Mouse (Mus musculus): ENCODE measurements at regions not wholly inside any gene's neighbourhood (a gene's known extent, or its start where the extent isn't known, plus 50 kb on each side); places are given as distances from the start of the nearest gene placed in this dataset.

- TF ChIP-seq CTCF (IDR thresholded peaks at IDR 0.05; ENCODE audit: borderline replicate concordance, insufficient read depth, low read depth, low read length) (no peak), POLR2A (IDR thresholded peaks at IDR 0.05; ENCODE audit: borderline replicate concordance, insufficient read depth, low read length) (no peak)
Observed at GRCm38 (mm10) chr16:7632474-7632873, 792.5 kb downstream of the Tmem114 start.
